Mouse (Mus musculus) small intestine, adult 2 months (tissue): Measurements from ENCODE around the gene Unc79.

ENCODE experiments used
- CTCF ChIP-seq: fragments of 200-500 bp; IDR thresholded peaks from 2 replicates; pipeline ENCODE4 v1.5.1; 2012; ENCODE audit warnings: low read depth, mild to moderate bottlenecking, control low read depth, inconsistent platforms, low read length, moderate library complexity, mixed read lengths; ENCODE audit not compliant: insufficient replicate concordance, insufficient read length; ENCODE audit errors: extremely low read depth
- POLR2A ChIP-seq: fragments of 200-500 bp; IDR thresholded peaks from 2 replicates; pipeline ENCODE4 v1.6.1; 2012; ENCODE audit warnings: low read depth, mild to moderate bottlenecking, control low read depth, inconsistent platforms, low read length, moderate library complexity

DNA sequence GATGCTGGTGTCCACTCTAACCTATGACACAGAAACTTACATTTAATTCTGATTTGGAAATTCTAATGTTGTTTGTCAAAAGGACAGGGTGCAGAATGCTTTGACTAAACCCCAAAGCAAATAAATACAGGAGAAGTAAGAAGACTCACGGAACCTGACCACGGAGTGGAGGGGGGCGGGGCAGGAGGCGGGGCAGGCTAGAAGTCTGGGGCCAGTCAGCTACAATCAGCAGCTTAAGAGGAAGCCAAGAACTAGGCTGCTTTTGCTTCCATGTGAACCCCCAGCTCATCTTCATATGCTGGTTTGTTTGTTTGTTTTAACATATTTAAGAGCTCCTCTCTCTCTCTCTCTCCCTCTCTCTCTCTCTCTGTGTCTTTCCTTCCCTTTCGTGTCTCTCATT lies 154.9 kb downstream of the Unc79 start:
- TF ChIP-seq CTCF (no peak), POLR2A (no peak)
